Mouse (Mus musculus) heart, postnatal 0 days (tissue): ENCODE measurements around the gene Tmem139.

ENCODE experiments used
- CTCF ChIP-seq: IDR thresholded peaks from 2 replicates; pipeline ENCODE4 v1.5.1; 2016; ENCODE audit warnings: antibody characterized with exemption, control low read depth, low read depth
- EP300 ChIP-seq: IDR thresholded peaks from 2 replicates; pipeline ENCODE4 v1.6.1; 2016; ENCODE audit warnings: antibody characterized with exemption, low read depth

DNA sequence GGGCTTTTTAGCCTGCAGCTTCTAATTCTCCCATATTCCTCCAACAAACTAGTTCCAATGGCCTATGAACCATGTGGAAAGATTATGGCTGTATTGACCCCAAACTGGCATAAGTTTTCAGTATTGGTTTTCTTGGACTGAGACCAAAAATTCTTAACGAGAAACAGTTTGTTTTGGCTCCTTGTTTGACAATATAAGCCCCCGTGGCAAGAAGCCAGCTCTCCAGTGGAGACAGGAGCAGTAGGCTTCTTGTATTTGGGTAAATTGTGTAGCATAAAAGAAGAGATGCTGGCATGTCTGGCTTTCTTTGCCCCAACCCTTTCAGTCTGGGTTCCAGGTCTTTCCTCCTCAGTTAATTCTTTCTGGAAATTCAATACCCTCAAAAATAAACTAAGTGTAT lies 14.4 kb downstream of the Tmem139 start:
- no peak for TF ChIP-seq CTCF
- TF ChIP-seq EP300 = no peak
